Mouse (Mus musculus): ENCODE results near the gene Nodal. TPM values are rescaled to one million over a fixed set of nuclear protein-coding genes. Genes with fewer than 3 reads are reported as not detected.

Gene Nodal
- not detected in 4 replicates for total RNA-seq (2023)

GRCm38 (mm10) chr10:61417672-61418071 lies at the start of gene Nodal:
Gene Nodal, plus strand, starts transcription at chr10:61417972.

DNA sequence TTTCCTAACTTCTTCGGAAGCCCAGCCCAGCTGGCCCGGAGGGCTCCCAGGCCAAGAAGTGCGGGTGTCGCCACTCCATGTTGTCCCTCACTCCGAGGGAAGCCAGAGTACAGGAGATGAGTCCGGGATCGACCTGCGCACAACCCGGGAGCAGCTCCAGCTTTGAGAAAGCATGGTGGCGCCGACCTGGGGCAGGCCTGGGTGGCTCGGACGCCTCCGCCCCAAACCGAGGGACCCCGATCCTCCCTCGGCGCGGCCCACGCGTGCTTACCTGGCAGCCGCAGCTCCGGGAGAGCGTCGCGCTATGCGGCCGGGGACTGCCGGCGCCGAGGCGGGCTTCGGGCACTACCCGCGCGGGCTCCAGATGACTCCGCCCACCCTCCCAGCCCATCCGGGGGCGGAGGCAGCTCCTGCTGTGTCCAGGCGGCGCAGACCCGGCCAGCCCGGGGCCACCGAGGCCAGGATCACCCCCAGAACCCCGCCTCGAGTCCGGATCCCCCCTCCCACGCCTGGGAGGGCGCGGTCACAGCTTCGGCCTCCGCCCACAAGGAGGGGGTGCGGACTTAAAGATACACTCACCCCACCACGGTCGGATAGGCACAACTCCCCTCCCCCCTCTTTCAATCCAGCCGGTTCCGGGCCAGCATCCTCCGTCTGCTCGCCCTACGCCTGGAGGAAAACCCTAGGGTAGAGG lies 34.6 kb upstream of the Nodal start, which contains the start of gene Pald1:
Pald1 (minus strand) TSS at position 510 of the 694 bp plus-strand sequence.

GRCm38 (mm10) chr10:61452645-61453044 lies 34.9 kb downstream of the Nodal start, which contains the start of gene Eif4ebp2:
Gene Eif4ebp2, minus strand, starts transcription at chr10:61452661.

Other genes with a start within 250 kb of the Nodal start
- gene Tbata, start 246.0 kb upstream of the Nodal start, total RNA-seq (2023) = not detected in 4 replicates
- 0.18 to 0.47 TPM (median 0.25 TPM) in 4 replicates for gene Adamts14, start 144.5 kb upstream of the Nodal start, total RNA-seq (2023)
- gene Prf1, start 120.1 kb upstream of the Nodal start, total RNA-seq (2023) = 17.0 to 18.3 TPM (median 17.3 TPM) in 4 replicates
- 0.77 to 2.3 TPM (median 2.0 TPM) in 4 replicates for gene Pald1, start 34.4 kb upstream of the Nodal start, total RNA-seq (2023)
- 115 to 126 TPM (median 119 TPM) in 4 replicates for gene Eif4ebp2, start 34.7 kb downstream of the Nodal start, total RNA-seq (2023)
- 10.1 to 12.0 TPM (median 11.2 TPM) in 4 replicates for gene Lrrc20, start 57.8 kb downstream of the Nodal start, total RNA-seq (2023)
- gene Npffr1, start 177.5 kb downstream of the Nodal start, total RNA-seq (2023) = not detected in 4 replicates
- 11.9 to 20.7 TPM (median 17.1 TPM) in 4 replicates for gene Ppa1, start 230.6 kb downstream of the Nodal start, total RNA-seq (2023)

Data from B cell, adult 62 days (primary cell).